Mouse (Mus musculus): ENCODE data around the gene Rbck1.
A peak's percentile ranks its signal among the peaks of the same experiment; 100 is the strongest.
"Not testable (repeated sequence)": the region's sequence is repeated elsewhere in the genome, so short reads cannot be mapped to it uniquely, and the experiment has no call there.

Gene Rbck1

DNA sequence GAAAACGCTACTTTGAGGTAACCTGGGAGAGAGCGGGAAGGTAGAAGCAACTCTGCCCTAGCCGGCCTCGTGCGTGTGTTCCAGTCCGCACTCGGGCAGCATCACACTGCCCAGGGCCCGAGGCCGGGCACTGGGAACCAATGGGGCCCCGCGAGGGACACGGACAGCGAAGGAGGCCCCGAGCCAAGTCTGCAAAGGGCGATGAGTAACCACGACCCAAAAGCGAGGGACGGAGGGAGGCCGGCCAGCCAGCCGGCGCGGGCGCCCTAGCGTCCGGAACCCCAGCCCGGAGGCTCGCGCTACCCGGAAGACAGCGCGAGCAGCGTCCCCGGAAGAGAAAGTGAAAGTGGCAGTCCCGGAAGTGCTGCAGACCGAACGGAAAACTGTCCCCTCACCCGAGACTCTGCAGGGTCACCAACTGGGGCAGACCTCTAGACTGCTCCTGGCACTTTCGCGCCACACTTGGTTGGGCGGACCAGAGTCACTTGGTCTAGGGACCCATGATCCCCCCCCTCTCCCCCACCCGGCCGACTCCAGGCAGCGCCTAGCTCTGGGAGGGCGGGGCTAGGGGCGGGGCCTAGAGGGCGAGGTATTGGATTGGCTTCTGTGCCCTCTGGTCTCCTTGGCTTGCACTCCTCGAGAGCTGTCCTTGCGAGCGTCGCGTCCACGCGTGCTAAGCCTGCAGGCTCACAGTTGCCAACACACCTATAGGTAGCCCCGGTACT, at the start of gene Rbck1:
Gene Rbck1, minus strand, starts transcription at position 553 of the 725 bp plus-strand sequence.
- DNase-seq (ENCODE audit: low read depth in 2 of 2, low spot score in 2 of 2) = peak; percentile 81 to 85

- DNase-seq (ENCODE audit: low read depth in 2 of 2, low spot score in 2 of 2) = no peak
Measured at GRCm38 (mm10) chr2:152376345-152376741, 43.9 kb upstream of the Rbck1 start, which contains the start of gene Nrsn2. TSS of gene Nrsn2 (minus strand) at chr2:152376638.

DNA sequence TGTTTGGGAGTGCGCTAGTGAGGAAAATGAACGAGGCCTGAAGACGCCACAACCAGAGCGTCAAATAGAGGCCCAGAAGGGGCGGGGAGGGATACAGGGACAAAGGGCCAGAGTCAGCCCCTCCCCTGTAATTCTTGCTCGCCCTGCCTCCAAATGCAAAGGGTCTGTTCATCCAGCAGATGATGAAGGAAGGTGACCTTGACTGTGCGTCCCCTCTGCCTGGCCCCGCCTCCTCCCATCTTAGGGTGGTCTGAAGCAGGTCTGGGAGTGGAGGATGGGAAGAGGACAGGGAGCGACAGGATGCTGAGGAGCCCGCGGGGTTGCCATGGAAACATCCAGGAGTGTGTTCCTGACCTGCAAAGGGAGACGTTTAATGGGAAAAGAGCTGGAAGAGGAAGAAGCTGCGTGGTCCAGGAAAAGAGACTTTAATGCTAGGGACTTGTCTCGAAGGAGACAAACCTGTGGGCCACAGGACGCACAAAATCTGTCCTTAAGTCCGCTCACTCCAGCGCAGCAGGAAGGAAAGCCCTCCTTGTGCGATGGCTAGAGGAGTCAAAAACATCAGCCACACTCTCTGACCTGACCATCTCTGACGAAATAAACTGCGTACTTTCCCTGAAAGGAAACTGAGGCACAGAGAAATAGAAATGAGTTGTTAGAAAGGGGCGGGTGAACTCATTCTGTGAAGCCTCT, 43.3 kb upstream of the Rbck1 start:
- no peak for DNase-seq (ENCODE audit: low read depth in 2 of 2, low spot score in 2 of 2)

DNA sequence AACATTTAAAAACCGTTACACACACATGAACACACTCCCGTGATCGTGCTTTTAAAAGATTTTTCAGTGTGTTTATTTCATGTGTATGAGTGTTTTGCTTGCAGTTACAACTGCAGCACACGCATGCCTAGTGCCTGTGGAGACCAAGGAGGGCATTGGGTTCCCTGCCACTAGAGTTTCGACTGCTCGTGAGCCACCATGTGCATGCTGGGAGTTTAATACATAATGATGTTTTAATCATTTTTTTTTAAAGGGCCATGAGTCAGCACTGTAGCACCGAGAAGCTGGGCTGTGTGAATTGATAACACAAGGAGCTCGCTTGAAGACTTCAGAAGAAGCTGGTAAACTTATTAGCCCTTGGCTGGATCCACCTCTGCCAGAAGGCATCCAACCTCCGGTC, 41.1 kb upstream of the Rbck1 start:
- no peak for DNase-seq (ENCODE audit: low read depth in 2 of 2, low spot score in 2 of 2)

DNA sequence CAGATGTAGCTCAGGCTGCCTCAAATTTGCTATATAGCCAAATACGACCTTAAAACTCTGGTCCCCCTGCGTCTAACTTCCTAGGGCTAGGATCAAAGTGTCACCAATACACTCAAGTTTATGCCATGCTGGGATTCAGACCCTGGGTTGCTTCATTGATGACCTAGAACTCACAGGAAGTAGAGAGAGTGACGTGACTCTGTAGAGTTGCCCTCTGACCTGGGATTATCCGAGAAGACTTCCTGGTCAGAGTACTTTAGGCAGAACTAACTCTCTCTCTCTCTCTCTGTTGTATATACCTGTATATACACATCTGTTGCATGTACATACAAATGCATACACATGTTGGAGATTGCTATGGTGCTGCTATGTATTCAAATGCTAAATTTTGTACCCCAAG, 40.2 kb upstream of the Rbck1 start:
- DNase-seq (ENCODE audit: low read depth in 2 of 2, low spot score in 2 of 2) = no peak

GRCm38 (mm10) chr2:152372104-152372503, 39.7 kb upstream of the Rbck1 start:
- peak in 1 of 2 experiments; percentile 49 for DNase-seq (ENCODE audit: low read depth in 2 of 2, low spot score in 2 of 2)

DNA sequence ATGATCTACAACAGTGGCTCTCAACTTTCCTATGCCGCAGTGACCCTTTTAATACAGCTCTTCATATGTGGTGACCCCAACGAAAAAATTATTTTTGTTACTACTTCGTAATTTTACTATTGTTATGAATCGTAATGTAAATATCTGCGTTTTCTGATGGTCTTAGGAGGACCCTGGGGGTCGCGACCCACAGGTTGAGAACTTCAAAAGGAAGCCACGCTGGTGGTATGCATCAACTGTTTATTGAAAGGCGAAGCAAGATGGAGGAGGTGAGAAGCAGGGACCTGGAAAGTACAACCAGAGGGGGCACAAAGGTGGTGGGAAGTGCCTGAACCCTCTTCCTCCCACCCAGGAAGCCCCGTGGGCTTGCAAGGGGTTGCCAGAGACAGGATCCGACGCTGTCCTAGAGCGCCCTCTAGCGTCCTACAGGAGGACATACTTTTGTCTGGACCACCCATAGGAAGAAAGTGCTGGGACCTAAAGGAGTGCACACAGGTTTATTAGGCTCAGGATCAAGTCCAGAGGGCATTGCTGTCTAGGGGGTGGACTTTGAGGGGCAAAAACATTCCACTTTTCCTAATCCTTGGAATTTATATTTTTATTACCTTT, 36.2 kb upstream of the Rbck1 start:
- DNase-seq (ENCODE audit: low read depth in 2 of 2, low spot score in 2 of 2) = peak; percentile 59 to 67

DNA sequence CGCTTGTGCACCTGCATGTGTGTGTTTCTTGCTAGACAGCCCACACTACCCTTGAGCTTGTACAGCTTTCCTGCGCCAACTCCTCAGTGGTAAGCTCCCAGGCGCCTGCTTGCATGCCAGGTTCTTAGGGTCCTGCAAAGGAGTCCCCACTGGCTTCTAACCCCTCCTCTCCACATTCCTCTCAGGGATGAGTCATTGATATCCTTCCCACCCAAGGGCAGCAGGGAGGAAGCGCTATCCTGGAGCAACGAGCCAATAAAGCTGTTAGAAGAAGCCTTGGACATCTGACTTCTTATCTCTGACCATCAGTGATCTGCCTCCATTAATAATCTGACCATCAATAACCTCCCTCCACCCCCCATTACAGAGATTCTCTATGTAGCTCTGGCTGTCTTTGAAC, 35.5 kb upstream of the Rbck1 start:
- DNase-seq (ENCODE audit: low read depth in 2 of 2, low spot score in 2 of 2) = no peak

GRCm38 (mm10) chr2:152363245-152364147, 31.0 kb upstream of the Rbck1 start:
- peak; percentile 62 to 68 for DNase-seq (ENCODE audit: low read depth in 2 of 2, low spot score in 2 of 2)

- DNase-seq (ENCODE audit: low read depth in 2 of 2, low spot score in 2 of 2) = no peak
Measured at GRCm38 (mm10) chr2:152361193-152361592, 28.7 kb upstream of the Rbck1 start.

DNA sequence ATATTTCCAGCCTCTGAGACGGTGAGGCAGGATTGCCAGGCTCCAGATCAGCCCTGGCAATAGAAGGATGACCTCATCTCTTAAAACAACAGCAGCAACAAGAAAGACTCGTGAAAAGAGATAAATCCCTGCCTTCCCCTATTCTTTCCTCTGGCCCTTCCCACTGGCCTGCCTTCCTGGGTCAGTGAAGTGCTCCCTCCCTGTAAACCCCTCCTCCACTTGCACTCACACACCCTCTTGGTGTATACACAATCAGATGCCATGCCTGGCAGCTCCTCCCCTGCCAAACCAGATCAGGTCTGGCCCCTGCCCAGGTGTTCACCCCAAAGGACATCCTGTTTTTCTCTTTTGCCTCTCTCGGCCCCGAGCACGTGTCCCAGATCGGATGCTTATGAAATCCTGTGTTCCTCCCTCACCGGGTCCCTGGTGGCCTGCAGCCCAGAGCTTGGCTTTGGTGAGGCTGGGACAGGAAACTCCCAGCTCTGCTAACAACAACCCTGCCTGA, 27.9 kb upstream of the Rbck1 start:
- peak; percentile 37 to 42 for DNase-seq (ENCODE audit: low read depth in 2 of 2, low spot score in 2 of 2)

DNA sequence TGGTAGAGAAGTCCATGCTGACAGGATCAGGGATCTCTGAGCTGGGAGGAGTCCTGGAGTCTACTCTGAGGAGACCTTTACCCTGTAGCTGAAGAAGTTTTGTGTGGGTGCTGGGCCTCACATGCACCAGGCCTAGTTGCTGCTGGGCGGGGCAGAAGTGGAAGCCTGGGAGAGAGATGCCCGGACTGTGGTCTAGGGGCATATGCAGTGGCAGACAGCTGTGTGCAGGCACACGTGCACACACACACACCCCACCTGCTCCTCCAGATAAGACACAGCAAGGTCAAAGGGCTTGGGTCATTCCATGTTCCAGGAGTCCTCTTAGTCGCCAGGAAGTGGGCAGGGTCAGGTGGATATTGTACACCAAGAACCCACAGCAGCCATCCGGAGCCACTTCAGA, 27.2 kb upstream of the Rbck1 start:
- DNase-seq (ENCODE audit: low read depth in 2 of 2, low spot score in 2 of 2) = no peak

DNA sequence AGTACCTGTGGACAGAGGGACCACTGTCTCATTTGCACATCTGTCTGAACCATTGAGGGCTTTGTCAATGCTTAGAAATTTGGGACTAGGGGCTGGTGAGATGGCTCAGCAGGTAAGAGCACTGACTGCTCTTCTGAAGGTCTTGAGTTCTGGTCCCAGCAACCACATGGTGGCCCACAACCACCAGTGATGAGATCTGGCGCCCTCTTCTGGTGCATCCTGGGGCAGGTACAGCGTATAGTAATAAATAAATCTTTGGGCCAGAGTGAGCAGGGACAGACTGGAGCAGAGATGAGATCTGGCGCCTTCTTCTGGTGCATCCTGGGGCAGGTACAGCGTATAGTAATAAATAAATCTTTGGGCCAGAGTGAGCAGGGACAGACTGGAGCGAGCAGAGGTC, 26.5 kb upstream of the Rbck1 start:
- not testable (repeated sequence) for DNase-seq (ENCODE audit: low read depth in 2 of 2, low spot score in 2 of 2)

- no peak for DNase-seq (ENCODE audit: low read depth in 2 of 2, low spot score in 2 of 2)
Measured at GRCm38 (mm10) chr2:152357254-152357653, 24.8 kb upstream of the Rbck1 start.

DNA sequence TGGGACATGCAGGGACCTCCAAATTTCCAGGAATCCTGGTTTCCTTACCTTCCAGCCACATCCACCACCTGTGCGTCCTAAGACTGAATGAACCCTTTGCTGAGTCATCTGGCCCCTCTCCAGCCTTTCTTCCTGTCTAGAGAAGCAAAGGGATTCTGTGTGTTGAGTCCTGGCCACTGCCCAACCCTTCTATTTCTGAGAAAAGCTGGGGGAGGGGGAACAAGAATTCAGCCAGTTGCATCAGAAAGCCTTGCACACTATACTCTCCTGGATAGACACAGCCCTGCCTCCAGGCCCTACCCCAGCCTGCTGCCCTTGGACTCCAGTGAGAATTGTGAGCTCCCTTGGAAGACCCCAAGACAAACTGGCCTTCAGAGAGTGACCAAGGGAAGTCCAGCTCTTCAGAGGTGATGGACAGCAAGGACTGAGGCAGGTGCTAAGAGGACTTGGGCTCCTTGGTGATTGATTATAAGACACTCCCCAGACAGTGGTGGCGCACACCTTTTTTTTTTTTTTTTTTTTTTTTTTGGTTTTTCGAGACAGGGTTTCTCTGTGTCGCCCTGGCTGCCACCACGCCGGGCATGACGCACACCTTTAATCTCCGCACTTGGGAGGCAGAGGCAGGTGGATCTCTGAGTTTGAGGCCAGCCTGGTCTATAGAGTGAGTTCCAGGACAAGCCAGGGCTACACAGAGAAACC, 17.5 kb upstream of the Rbck1 start:
- DNase-seq (ENCODE audit: low read depth in 2 of 2, low spot score in 2 of 2) = no peak

DNA sequence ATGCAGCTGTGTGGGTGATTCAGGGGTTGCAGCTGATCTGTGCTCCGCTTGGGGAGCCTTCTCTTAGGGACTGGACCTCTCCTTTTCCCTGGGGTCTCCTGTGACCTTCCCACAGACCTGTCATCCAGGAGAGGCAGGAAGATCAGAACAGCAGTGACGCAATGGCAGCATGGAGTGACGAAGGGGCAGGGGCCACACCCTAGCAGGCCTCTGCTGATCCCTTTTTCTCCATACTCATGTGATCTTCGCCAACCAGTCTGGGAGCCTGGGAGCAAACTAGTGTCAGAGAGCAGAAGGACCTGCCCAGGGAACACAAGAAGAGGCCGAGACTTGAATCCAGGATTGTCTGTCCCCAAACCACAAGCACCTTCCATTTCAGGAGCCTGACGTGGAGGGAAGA, 16.8 kb upstream of the Rbck1 start:
- no peak for DNase-seq (ENCODE audit: low read depth in 2 of 2, low spot score in 2 of 2)

DNA sequence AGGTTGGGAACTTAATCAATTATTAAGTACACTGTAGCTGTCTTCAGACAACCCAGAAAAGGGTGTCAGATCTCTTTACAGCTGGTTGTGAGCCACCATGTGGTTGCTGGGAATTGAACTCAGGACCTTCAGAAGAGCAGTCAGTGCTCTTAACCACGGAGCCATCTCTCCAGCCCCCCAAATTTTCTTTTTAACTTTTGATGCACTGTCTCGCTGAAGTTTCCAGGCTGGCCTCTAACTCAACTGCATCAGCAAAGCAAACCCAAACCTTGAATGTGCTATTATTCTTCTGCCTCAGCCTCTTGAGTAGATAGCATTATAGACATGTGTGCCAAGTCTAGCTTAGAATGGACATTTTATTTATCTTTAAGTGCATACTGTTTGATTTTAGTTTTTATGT, 15.3 kb upstream of the Rbck1 start:
- DNase-seq (ENCODE audit: low read depth in 2 of 2, low spot score in 2 of 2) = no peak

DNA sequence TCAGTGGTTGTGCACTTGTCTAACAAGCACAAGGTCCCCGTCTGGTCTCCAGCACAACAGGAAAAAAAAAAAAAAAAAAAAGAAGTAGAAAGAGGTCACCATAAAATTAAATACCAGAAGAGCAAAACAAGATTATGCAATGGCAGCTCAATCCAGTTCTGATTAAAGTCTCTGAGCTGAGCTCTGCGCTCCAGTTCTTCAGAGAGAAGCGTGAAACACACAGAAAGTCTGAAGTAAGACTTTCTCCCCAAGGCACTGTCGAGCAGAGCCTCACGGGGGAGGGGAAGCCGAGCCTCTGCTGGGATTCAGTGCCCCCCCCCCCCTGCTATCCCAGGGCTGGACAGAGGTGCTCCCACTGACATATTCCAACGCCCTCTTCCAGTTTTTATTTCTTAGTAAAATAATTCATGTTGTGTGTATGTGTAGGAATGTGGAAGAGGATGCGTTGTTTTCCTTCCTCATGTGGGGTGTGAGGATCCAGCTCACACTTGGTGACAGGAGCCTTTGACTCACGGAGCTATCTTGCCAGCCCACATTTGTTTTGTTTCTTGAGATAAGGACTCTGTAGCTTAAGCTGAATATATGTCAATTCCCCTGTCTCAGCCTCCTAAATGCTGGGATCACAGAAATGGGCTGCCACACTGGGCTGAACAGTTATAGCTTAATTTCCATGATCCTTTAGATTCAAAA, 14.5 kb upstream of the Rbck1 start:
- no peak for DNase-seq (ENCODE audit: low read depth in 2 of 2, low spot score in 2 of 2)

GRCm38 (mm10) chr2:152345393-152345792, 12.9 kb upstream of the Rbck1 start:
- DNase-seq (ENCODE audit: low read depth in 2 of 2, low spot score in 2 of 2) = no peak

DNA sequence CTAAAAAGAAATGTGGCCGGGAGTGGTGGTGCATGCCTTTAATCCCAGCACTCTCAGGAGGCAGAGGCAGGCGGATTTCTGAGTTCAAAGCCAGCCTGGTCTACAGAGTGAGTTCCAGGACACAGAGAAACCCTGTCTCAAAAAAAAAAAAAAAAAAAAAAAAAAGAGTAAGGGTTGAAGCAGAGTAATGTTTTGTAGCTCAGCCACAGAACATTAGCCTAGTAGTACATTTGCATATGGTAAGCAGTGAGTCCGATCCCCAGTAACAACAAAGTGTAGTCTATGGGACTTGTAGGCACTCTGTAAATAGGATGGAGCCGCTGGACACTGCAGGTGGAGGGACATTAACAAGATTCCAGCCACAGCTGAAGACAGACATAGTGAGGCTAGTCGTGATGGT, 12.5 kb upstream of the Rbck1 start:
- no peak for DNase-seq (ENCODE audit: low read depth in 2 of 2, low spot score in 2 of 2)
